Mouse (Mus musculus): ENCODE data around the gene Ptgfrn.

The Ptgfrn gene

DNA sequence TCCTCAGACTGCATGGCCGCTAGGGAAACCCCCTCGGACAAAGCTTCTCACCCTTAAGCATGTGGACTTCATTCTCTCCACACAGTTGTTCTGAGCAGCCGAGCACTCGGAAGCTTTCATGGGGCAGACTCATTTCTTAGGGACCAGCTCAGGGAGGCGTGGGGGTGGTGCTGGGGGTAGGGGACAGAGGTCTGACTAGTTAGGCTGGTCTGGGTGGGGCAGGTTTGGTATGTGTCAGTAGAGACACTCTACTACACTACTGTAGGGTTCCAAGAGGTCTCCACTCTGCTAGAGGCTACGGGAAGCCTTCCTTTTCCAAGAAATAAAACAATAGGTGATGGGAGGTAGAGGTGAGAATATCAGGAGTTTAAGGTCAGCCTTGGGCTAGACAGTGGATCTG is 65.4 kb downstream of the Ptgfrn start:
- no peak for DNase-seq (ENCODE audit: low read depth, low spot score)

DNA sequence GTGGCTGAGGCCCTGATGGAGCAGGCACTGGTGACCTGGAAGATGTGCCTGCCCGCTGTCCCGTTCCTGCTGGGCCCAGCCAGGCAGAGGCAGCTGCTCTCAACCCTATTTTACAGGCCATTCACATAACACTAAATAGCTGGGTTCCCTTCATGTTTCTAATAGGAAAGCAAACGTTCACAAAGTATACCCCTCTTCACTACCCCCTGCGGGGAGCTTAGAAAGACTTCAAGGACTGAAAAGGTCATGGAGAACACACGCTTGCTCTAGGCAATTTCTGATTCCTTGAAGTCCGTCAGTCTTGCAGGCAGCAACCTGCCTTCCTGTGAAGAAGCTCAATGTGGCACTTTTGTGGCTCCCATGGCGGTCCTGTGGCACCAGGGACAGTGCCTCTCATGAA is 68.1 kb downstream of the Ptgfrn start:
- DNase-seq (ENCODE audit: low read depth, low spot score): no peak

DNA sequence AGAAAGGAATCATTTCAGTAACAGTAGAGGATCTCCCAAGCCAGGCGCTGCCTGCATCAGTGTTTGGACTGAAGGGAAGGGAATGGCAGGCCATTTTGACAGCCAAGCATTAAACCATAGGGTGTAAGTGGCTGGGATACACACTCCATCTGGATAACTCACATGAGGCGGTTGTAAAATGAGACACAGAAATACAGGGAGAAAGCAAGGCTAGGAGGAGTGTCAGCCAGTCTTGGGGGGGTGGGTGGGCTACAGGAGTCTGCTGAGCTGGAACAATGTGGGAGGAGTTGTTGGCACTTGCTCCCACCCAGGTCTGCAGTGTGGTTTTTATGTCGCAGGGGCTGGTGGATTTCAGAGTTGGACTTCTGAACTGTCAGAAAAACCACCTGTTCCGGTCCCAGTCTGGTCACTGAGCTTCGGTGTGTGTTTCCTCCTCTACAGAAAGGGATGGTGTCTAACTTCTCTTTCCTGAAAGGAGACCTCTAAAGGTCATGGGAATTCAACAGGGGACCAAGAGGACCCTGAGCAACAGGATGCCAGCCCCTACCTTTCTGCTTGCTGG is 72.0 kb downstream of the Ptgfrn start:
- DNase-seq (ENCODE audit: low read depth, low spot score): no peak

DNA sequence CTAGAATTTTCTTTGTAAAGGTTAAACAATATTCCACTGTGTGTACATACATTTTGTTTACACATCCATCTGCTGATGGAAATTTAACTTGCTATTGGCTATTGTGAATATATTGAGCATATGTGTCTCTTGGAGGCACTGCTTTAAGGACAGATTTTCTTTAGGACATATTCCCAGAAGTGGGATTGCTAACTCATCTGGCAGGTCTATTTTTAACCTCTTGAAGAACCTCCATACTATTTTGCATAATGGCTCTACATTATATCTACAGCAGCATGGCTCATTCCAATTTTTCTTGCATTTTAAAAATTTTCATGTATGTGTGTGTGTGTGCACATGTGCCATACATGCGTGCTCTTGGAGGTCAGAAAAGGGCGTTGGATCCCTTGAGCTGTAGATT is 74.1 kb downstream of the Ptgfrn start:
- DNase-seq (ENCODE audit: low read depth, low spot score): no peak

DNA sequence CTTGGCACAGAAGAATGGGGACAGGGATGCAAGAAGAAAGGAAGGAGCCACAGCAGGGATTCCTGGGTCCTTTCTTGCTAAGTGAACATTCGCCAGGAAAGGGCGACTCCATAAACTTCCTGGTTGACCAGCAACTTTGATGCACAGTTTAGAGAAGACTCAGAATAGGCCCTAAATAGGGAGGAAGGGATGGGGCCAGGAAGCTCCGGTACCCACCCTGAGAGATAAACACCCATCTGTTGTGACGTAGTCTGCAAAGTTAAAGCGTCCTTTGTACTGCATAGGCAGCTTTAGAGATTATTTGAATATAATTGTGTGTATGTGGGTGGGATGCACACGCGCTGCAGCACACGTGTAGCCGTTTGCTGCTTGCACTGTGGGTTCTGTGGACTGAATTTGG is 75.6 kb downstream of the Ptgfrn start:
- no peak for DNase-seq (ENCODE audit: low read depth, low spot score)

DNA sequence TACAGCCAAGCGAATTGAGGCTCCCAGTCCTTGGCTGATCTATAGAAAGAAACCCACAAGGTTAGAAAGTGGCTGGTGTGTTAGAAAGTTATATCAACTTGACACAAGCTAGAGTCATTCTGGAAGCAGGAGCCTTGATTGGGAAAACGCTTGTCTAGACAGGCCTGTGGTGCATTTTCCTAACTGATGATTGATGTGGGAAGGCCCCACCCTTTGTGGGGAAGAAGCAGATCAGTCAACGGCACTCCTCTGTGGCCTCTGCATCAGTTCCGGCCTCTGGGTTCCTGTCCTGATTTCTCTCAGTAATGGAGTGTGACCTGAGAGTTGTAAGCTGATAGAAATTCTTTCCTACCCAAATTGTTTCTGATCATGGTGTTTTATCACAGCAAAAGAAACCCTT is 76.4 kb downstream of the Ptgfrn start:
- DNase-seq (ENCODE audit: low read depth, low spot score): peak; percentile 57

DNA sequence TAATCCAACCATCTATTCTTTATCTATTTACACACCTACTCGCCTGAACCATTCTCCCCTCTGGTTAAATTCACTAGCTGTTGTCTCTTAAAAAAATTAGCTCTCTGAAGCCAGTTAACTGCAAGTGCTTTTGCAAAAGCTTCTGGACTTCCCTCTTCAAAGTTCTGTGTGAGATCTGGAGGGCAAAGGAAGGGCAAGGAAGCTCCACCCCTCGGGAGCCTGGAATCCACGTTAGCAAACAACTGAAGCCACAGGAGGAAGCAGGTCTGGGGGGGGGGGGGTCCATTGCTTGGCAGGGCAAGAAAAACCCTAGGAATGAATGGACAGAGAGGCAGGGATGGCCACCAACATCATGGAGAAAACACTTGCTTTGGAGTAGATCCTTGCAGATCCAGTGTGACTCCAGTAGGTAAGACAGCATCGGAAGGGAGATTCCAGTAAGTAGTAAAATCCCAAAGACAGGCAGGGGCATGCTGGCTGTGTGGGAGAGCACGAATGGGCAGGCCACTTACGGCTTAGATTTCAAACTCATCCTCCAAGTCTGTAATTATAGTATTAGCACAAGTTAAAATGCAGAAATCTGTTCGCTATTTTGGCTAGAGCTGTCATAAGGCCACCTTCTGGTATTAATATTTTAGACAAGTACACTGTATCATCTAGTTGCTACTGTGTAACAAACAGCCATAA is 78.5 kb downstream of the Ptgfrn start:
- no peak for DNase-seq (ENCODE audit: low read depth, low spot score)

DNA sequence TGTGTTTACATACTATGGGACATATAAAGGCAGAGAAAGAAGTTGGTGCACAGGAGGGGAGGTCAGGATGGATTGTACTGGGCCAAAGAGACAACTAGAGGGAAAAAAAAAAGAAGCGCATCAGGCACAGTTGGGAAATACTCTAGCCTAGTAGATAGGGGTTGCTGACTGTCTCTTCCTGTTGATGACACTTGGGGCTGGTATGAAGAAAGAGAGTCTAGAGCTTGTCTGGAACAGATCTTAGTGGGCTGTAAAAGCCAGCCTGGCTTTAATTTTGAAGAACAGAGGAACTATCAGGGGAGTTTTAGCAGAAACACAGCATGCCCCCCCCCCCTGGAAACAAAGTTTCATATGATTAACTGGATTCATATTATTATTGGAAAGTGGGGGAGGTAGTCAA is 79.4 kb downstream of the Ptgfrn start:
- DNase-seq (ENCODE audit: low read depth, low spot score): no peak

DNA sequence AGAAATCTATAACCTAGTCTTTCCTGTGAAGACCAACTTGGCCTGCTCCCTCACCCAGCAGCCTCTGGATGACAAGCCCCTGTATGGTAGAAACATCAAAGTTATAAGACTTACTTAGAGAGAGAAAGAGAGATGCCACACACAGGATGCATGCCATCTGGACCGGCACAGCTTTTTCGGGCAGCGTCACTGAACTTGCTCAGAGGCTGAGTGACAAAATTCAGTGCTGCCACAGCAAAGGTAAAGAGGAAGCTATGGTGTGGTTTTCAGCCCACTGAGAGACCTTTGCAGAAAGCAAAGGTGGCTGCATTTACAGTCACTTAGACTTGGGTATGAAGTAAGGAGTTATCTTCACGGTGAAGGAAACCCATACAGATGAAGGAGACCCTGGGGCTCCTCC is 80.7 kb downstream of the Ptgfrn start, which contains the start of gene Cd101:
Gene Cd101 (minus strand): TSS at position 218 of the 400 bp plus-strand sequence.
- peak; percentile 74 for DNase-seq (ENCODE audit: low read depth, low spot score)

DNA sequence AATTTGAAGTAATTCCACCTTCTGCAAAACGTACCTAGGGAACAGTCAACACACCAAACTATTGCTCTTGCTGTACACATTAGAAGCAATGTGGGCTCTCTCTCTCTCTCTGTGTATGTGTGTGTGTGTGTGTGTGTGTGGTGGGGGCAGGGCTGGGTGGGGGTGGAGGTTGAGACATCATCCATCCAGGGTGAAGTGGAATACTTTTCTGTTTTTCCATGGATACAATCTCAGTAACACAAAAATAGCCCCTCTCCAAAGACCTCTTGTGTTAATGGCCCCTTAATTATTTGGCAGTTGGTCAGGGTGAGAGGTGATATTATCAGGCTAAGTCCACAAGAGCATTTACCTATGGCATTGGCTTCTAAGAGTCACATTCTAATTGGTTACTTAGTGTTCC is 83.3 kb downstream of the Ptgfrn start:
- no peak for DNase-seq (ENCODE audit: low read depth, low spot score)

DNA sequence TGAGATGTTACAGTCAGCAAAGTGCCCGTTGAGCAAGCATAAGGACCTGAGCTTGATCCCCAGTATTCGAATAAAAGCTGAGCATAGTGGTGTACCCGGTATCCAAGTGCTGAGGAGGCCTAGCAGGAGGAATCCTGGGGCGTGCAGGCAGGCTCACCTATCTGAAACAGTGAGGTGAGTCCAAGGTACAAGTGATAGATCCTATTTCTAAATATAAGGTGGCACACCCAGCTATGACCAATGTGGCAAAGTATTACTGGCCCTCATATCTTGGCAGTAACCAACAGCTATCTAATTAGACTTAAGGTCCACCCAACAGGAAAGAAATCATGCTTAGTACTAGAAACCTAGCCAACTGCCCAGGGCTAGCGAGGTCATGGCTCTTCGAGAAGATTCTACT is 87.1 kb downstream of the Ptgfrn start:
- no peak for DNase-seq (ENCODE audit: low read depth, low spot score)

DNA sequence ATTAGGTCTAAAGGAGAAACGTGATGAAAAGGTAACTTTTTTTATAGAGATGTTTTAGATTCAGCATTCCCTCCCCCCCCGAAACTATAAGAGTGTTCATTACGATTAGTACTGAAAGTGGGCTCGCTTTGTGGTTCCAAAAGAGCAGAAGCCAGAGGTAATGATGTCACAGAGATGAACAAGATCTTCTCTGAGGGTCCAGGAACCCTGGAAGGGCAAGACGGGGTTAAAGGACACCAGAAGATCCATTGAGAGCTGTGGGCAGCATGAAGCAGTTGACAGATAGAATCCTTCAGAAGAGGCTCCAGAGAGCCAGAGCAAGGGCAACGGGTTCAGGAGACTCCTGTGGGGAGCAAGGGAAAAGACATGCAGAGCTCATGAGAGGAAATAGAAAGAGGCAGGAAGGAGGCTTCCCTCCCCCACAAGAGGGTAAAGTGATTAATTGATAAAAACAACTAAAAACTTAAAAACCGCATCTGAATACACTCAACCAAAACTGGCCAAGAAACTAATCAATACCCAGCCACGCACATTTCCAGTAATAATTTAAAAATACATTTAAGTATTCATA is 88.5 kb downstream of the Ptgfrn start:
- peak; percentile 37 for DNase-seq (ENCODE audit: low read depth, low spot score)

DNA sequence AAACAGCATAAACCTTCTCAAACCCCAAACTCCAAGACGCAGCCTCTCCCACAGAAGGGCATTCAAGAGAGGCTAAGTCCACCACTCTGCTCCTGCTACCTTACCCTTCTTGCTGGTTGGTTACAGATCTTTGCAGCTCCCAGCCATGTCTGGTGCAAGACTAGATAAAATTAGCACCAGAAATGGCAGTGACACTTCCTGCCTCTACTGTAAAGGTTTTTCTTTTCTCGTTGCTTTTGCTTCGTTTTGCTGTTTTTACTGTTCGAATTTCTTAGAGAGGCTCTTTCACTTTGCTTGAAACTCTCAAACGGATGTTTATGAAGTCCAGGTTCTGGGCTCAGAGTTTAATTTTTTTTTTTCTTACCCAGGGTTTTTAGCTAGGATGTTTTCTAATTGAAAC is 89.0 kb downstream of the Ptgfrn start:
- DNase-seq (ENCODE audit: low read depth, low spot score): peak; percentile 48

DNA sequence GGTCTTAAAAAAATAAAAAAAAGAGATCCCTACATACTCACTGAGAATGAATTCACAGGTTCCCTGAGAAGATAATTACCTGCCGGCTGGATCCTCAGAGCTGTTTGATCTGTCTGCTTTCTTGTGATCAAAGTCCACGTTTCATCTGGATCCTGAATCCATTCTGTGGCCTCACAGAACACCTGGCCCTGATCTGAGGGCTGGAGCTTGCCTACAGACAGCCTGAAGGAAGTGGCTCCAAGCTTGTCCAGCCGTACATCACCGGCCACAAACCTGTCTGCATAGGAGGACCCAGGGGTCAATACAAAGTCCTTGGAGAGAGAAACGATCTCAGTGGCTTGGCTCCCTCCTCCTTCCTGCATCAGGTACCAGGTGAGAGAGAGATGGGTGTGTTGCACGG is 91.6 kb downstream of the Ptgfrn start:
- DNase-seq (ENCODE audit: low read depth, low spot score): no peak

DNA sequence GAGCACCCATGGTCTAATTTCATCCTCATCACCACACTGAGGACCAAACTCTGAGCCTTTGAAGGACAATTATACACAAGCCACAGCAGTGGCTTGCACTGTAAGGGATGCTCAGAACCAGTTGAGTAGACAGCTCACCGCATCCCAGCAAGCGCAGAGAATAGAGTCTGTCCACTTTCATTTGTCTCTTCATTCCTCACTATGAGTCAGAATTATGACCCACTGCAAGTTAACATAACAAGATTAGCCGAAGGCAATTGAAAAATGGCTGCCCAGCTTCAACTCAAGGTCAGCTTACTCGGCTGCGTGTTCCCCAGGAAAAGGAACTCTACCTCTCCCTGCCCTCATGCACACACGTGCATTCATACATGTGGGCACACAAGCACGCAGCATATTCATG is 94.0 kb downstream of the Ptgfrn start:
- DNase-seq (ENCODE audit: low read depth, low spot score): no peak

DNA sequence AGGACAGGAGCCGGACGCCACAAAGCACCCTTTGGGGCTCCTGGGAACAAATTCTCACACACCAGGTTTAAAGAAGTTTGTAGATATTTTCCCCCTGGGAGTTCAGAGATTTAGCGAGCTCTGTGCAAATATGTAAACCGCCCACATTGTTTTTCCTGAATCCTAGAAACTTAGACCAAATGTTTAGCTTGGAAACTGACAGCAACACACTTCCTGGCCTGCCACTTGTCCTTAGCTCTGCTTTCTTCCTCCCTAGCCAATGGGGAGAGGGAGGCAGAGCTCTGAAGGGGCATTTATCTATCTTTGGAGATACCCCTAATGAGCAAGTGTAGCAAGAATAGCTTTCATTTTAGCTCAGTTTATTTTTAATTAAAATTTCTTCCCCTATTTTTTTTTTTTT is 94.8 kb downstream of the Ptgfrn start:
- DNase-seq (ENCODE audit: low read depth, low spot score): no peak

DNA sequence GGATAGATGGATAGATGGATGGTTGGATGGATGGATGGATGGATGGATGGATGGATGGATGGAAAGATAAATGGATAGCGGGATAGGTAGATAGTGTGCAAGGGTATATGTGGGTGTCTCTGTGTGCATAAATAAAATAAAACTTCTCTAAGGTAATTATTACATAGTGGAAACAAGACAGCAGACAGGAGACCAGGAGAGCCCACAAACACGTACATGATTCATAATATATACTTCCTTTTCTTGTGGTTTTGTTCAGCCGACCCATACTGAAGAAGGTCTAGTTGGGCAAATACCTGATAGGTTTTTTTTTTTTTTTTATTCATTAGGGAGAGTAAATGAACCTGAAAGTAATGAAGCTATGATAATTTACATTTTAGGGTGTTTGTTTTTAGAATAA is 96.5 kb downstream of the Ptgfrn start:
- DNase-seq (ENCODE audit: low read depth, low spot score): peak; percentile 59

DNA sequence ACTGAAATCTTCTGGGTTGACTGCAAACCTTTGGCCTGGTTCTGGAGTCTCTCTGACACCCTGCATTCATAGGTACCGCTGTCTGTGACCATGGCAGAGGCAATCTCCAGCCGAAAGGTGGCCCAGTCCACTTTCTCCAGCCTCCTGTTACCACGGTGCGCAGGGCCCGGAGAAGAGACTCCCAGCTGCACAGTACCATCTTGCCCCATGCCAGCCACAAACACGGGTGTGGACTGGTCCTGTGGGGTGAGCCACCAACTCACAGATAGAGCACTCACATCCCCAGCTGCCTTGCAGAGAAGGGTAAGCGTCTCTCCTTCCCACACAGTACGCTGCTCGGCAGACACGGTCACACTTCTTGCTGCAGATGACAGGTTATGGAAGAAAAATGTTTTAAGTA is 97.1 kb downstream of the Ptgfrn start:
- DNase-seq (ENCODE audit: low read depth, low spot score): no peak

DNA sequence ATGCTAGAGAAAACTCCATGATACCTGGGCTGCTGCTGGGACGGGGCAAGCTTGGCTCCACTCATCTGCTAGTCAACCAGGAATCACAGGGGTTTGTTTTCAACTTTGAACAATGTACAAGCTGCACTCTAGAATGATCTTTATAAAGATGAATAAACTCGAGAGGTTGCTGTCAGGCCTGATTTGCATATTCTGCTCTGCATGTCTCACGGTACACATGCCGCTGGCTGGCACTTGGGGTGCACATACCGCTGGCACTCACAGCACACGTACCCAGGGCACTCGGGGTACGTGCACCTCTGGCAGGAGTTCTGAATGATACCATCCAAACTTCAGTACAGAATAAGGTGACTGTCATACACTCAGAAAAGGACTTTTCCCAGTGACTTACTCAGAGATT is 97.5 kb downstream of the Ptgfrn start:
- peak; percentile 66 for DNase-seq (ENCODE audit: low read depth, low spot score)

DNA sequence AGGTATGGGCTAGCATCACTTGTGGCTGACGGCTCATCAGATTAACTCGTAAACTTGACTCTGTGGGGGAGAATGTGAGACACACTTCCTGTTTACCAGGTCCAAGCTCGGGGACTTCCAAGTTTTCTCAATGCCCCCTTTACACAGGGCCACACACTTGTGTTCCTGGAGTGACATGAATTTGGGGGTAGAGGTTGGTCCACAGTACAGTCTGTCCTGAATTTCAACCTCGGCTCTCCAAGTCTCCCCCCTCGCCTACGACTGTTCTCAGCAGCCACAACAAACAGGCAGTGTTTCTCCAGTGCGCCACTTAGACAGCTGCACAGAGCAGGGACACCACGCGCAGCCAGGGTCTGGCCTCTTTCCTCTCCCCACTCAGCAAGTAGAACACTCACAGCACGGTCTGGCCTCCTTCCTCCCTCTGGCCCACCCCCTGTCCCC is 97.9 kb downstream of the Ptgfrn start:
- DNase-seq (ENCODE audit: low read depth, low spot score): peak; percentile 78

DNA sequence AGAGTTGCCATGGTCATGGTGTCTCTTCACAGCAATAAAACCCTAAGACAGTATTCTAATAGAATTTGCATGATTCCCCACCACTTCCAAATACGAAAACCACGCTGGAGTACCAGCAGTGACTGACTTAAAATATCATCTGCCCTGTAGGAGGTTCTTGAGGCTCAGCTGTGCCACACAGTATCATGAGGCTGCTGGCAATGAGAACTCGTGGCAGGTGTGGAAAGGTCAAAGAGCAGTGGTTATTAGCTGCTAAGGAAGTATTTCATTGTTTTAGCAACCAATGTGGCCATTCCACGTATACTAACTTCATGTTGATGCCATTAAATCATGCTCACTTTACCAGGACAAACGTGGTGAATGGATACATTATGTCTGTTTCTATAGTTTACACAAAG is 98.9 kb downstream of the Ptgfrn start:
- DNase-seq (ENCODE audit: low read depth, low spot score): peak; percentile 33

DNA sequence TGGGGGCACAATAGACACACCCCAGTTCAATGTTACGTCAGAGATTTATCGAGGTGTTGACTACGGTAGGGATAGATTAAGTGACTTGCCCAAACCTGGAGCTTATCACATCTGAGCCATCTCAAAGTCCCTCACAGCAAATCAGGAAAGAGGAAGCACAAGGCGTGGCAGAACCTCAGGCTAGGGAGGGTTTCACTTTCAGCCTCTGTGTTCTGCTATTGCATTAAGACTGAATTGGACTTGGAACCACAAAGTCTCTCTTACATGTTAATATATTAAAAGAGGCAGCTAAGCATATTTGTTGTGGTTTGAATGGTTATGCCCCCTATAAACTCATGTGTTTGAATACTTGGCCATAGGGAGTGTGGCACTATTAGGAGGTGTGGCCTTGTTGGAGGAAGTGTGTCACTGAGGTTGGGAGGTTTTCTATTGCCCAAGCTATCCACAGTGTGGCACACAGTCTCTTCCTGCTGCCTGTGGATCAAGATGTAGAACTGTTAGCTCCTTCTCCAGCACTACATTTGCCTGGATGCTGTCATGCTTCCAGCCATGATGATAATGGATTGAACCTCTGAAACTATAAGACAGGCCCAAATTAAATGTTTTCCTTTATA is 99.4 kb downstream of the Ptgfrn start:
- peak; percentile 82 for DNase-seq (ENCODE audit: low read depth, low spot score)
